Mouse (Mus musculus) small intestine, adult 10 weeks (tissue): ENCODE measurements around the gene Dusp7. TPM values are rescaled to one million over a fixed set of nuclear protein-coding genes. Genes with fewer than 3 reads are reported as not detected.

Experiments used
- polyA plus RNA-seq: library from polyadenylated mRNA; stranded (reverse); fragments of 350-450 nt; fragmentation: Illumina TruSeq; extraction: RNeasy Lipid Tissue Mini Kit (QIAGEN cat#74804); gene quantifications from one replicate; pipeline ENCODE4 v1.2.3, GENCODE M21; 2014; ENCODE audit warnings: low replicate concordance

Gene Dusp7
- polyA plus RNA-seq = 5.7 TPM

GRCm38 (mm10) chr9:106368112-106368717 is at the start of gene Dusp7:
Gene Dusp7 (plus strand): TSS chr9:106368632.

Other genes starting within 250 kb of the Dusp7 start
- gene Glyctk, start 210.5 kb upstream of the Dusp7 start, polyA plus RNA-seq = 1.3 TPM
- 71.1 TPM for gene Wdr82, start 197.7 kb upstream of the Dusp7 start, polyA plus RNA-seq
- gene Ppm1m, start 168.9 kb upstream of the Dusp7 start, polyA plus RNA-seq = 0.78 TPM
- not detected for gene Twf2, start 165.5 kb upstream of the Dusp7 start, polyA plus RNA-seq
- gene Tlr9, start 146.0 kb upstream of the Dusp7 start, polyA plus RNA-seq = not detected
- gene Alas1, start 120.0 kb upstream of the Dusp7 start, polyA plus RNA-seq = 43.5 TPM
- 0.37 TPM for gene Poc1a, start 87.6 kb upstream of the Dusp7 start, polyA plus RNA-seq
- gene Rpl29, start 60.8 kb downstream of the Dusp7 start, polyA plus RNA-seq = 5.7 TPM
- 7.4 TPM for gene Acy1, start 69.7 kb downstream of the Dusp7 start, polyA plus RNA-seq
- gene Abhd14b, start 78.8 kb downstream of the Dusp7 start, polyA plus RNA-seq = 12.4 TPM
- 1.6 TPM for gene Abhd14a, start 79.0 kb downstream of the Dusp7 start, polyA plus RNA-seq
- gene Pcbp4, start 84.7 kb downstream of the Dusp7 start, polyA plus RNA-seq = 0.63 TPM
- not detected for gene Gpr62, start 97.3 kb downstream of the Dusp7 start, polyA plus RNA-seq
- gene Rrp9, start 107.3 kb downstream of the Dusp7 start, polyA plus RNA-seq = not detected
- gene Parp3, start 108.3 kb downstream of the Dusp7 start, polyA plus RNA-seq = 5.5 TPM
- gene Iqcf1, start 131.3 kb downstream of the Dusp7 start, polyA plus RNA-seq = not detected
- not detected for gene Iqcf5, start 145.9 kb downstream of the Dusp7 start, polyA plus RNA-seq
- gene Iqcf3, start 193.0 kb downstream of the Dusp7 start, polyA plus RNA-seq = 1.5 TPM
- gene Iqcf4, start 202.4 kb downstream of the Dusp7 start, polyA plus RNA-seq = not detected